Mouse (Mus musculus) liver, postnatal 0 days (tissue): Measurements from ENCODE around the gene Tnc. TPM values are rescaled to one million over a fixed set of nuclear protein-coding genes. Genes with fewer than 3 reads are reported as not detected.

Experiments
- ATAC-seq: fragments of 200-750 bp; cut with Nextera tagmentation; 2 replicates; pipeline ENCODE4 v1.8.0; 2017; ENCODE audit warnings: mild to moderate bottlenecking, moderate library complexity
- DNase-seq: peaks from one replicate; pipeline ENCODE4 v3.0.0-alpha.2; 2016
- H3K27ac ChIP-seq: fragments of 300-500 bp; sonication (generic); 2 replicates; pipeline ENCODE4 v1.5.1; 2014; ENCODE audit warnings: antibody characterized with exemption, moderate library complexity, mild to moderate bottlenecking, low read depth
- H3K27me3 ChIP-seq: fragments of 300-500 bp; sonication (generic); 2 replicates; pipeline ENCODE4 v1.6.1; 2014; ENCODE audit warnings: low read length, control low read depth, mixed read lengths; ENCODE audit not compliant: insufficient read depth
- H3K36me3 ChIP-seq: fragments of 300-500 bp; sonication (generic); replicated peaks from 2 replicates; pipeline ENCODE4 v1.6.1; 2014; ENCODE audit warnings: mild to moderate bottlenecking, control low read depth, low read length, moderate library complexity, mixed read lengths; ENCODE audit not compliant: insufficient read depth
- H3K4me1 ChIP-seq: fragments of 300-500 bp; sonication (generic); 2 replicates; pipeline ENCODE4 v1.6.1; 2014; ENCODE audit warnings: antibody characterized with exemption, mild to moderate bottlenecking, control low read depth; ENCODE audit not compliant: insufficient read depth
- H3K4me2 ChIP-seq: fragments of 300-500 bp; sonication (generic); 2 replicates; pipeline ENCODE4 v1.6.1; 2014; ENCODE audit warnings: low read depth, mild to moderate bottlenecking, low read length, moderate library complexity, mixed read lengths
- H3K4me3 ChIP-seq: fragments of 300-500 bp; sonication (generic); 2 replicates; pipeline ENCODE4 v1.5.1; 2014; ENCODE audit warnings: low read depth, low read length
- H3K9ac ChIP-seq: fragments of 300-500 bp; sonication (generic); replicated peaks from 2 replicates; pipeline ENCODE4 v1.6.1; 2014; ENCODE audit warnings: mild to moderate bottlenecking, moderate library complexity
- H3K9me3 ChIP-seq: fragments of 300-500 bp; sonication (generic); 2 replicates; pipeline ENCODE4 v1.6.1; 2016; ENCODE audit warnings: mild to moderate bottlenecking, control low read depth, low read length, mixed read lengths
- CTCF ChIP-seq: sonication (generic); IDR thresholded peaks from 2 replicates; pipeline ENCODE4 v1.5.1; 2016; ENCODE audit warnings: antibody characterized with exemption, low read depth
- EP300 ChIP-seq: IDR thresholded peaks from 2 replicates; pipeline ENCODE4 v1.6.1; 2016; ENCODE audit warnings: antibody characterized with exemption, low read depth, mild to moderate bottlenecking
- WGBS: fragments of 180-500 bp; shearing (Covaris S2); extraction: QIAGEN DNeasy Blood & Tissue Kit; methylation state at CpG from one replicate; pipeline ENCODE4 v1.1.7; 2014; ENCODE audit not compliant: insufficient replicate concordance; 5-methylcytosine and 5-hydroxymethylcytosine counted together
- polyA plus RNA-seq: library from polyadenylated mRNA; unstranded; fragments of >200 nt; fragmentation: Nextera tagmentation; extraction: Ambion mirVana; gene quantifications from 2 replicates; pipeline ENCODE4 v1.2.1, GENCODE M21; 2015

Tnc gene
- polyA plus RNA-seq, 1 experiment from 2014 or later = 1.9 TPM

DNA sequence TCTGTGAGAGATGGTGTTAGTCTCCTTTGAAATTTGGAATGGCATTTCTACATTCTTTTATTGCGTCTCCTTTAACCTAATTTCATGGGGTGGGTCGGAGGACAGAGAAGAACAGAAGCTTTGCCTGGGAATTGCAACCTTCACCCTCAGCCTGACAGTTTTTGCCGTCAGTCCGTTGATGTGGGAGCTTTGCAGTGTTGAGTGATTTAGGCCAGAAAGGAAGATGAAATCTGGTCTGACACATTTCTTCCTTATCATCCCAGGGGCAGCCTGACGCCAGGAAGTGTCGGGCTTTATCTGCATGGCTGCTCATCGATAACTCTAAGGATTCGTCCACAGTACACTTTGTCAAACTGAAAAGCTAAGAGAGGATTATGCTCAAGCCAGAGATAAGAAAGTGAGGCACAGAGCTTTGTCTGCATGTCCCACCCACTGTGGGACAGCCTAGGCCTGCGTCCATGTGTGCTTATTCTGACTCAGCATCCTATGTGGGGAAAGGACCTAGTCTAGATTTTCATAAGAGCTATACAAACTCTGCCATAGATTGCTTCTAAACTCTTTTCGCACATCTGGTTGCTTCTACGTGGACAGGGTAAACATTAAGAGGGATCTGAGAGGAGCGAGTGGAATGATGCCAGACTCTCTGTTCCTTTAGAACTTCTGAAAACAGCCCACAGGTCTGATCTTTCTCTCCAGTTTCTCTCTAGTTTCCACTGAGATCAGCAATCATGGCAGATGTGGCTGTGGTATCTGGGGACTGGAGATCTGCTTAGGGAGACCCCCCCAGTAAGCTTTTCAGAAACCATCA lies 11.4 kb upstream of the Tnc start:
- no peak for TF ChIP-seq CTCF
- no peak for ATAC-seq
- no peak for DNase-seq
- Histone ChIP-seq H3K4me2 (no peak overlapping the region), H3K9me3 (no peaks in the 10 kb centered on the region), H3K27ac (no peak overlapping the region), H3K4me1 (no peaks in the 10 kb centered on the region), H3K9ac (no peak overlapping the region), H3K27me3 (no peaks in the 10 kb centered on the region), H3K4me3 (no peak overlapping the region), H3K36me3 (no peaks in the 10 kb centered on the region)
- 44% methylated on average over 12 of the region's 12 CpGs for WGBS

DNA sequence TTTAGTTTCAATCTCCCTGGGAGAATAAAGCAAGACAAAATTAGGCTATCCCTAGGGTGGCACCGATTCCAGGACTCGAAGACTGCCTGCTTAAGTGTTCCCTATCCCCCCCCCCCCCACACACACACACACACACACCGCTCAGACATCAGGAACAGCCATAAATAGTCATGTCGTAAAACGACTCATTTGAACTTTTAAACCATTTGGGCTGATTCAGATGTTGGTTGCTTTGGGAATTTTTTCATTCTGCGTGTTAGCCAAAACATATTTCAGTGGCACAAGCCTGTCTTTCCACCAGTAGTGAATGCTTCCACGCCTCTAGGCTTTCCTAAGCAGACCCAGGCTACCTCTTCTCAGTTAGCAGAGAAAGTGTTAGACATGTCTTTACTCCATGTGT lies 1.4 kb upstream of the Tnc start:
- Histone ChIP-seq H3K9me3 (no peaks in the 10 kb centered on the region), H3K4me2 (no peak overlapping the region), H3K9ac (no peak overlapping the region), H3K27me3 (peaks cover 16% of the 10 kb centered on the region; the same call in 1 of the 2 replicates), H3K27ac (no peak overlapping the region), H3K4me1 (no peaks in the 10 kb centered on the region), H3K4me3 (no peak overlapping the region), H3K36me3 (no peaks in the 10 kb centered on the region)
- 62% methylated on average over 7 of the region's 7 CpGs for WGBS
- ATAC-seq (no peak), DNase-seq (no peak)
- TF ChIP-seq CTCF (no peak), EP300 (no peak)

DNA sequence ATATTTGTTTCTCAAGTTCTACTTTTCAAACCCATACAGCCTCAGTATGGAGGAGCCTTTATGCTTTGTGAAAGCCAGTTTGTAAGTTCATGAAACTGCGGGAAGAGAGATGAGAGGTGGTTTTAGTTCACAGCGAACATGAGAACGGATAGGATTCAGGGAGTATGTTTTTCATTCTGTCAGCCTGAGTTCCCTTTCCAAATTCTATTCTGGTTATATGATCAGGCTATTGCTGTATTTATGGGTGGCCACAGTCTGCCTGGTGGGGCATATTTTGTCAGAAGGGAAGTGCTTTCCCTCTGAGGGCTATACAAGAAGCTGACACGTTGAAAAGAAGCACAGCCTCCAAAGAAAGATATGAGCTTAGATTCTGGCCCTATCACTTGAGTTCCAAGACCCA lies 2.9 kb downstream of the Tnc start:
- Histone ChIP-seq H3K4me3 (no peak overlapping the region), H3K27ac (no peak overlapping the region), H3K4me2 (no peak overlapping the region), H3K9ac (no peak overlapping the region), H3K4me1 (no peaks in the 10 kb centered on the region), H3K36me3 (no peaks in the 10 kb centered on the region), H3K9me3 (no peaks in the 10 kb centered on the region), H3K27me3 (peaks cover 16% of the 10 kb centered on the region; the same call in 1 of the 2 replicates)
- 71% methylated on average over 4 of the region's 4 CpGs for WGBS
- DNase-seq (no peak), ATAC-seq (no peak)
- no peak for TF ChIP-seq EP300
- no peak for TF ChIP-seq CTCF

DNA sequence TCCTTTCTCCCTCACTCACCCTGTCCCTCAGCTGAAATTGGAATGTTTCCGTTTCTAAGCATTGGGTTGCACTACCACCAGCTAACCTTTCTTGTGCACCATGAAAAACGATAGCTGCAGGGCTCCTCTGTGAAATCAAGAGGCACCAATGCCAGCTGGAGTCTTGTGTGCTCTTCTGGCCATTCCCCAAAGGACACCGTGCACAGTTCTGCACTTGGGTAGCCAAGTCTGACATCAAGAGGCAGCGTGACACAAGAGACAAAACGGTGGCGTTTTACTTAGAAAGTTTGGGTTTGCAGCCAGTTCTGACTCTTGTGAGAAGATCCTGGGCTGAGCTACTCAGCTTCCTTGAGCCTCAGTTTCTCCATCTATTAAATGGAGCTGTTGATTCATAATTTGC lies 3.4 kb downstream of the Tnc start:
- Histone ChIP-seq H3K27me3 (peaks cover 16% of the 10 kb centered on the region; the same call in 1 of the 2 replicates), H3K4me2 (no peak overlapping the region), H3K4me1 (no peaks in the 10 kb centered on the region), H3K36me3 (no peaks in the 10 kb centered on the region), H3K9me3 (no peaks in the 10 kb centered on the region), H3K4me3 (no peak overlapping the region), H3K27ac (no peak overlapping the region), H3K9ac (no peak overlapping the region)
- no peak for DNase-seq
- TF ChIP-seq EP300 = no peak
- 72% methylated on average over 6 of the region's 6 CpGs for WGBS
- no peak for ATAC-seq

DNA sequence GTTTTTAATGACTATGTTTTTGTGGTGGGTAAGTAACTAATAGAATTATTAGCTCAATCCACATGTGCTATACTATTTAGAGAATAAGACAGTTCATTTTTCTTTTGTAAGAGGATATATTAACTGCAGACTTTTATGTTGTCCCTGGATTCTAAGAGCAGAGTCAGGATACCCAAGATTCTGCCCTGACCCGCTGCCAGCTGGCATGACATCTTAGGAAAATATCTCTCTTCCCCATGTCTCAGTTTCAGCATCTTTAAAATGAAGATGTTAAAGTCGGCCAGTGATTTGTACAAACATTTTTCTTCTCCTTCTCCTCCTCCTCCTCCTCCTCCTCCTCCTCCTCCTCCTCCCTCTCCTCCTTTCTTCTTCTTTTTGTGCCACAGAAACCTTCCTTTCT lies 7.7 kb downstream of the Tnc start:
- no peak for DNase-seq
- H3K4me2 ChIP-seq = no peak overlapping the region

DNA sequence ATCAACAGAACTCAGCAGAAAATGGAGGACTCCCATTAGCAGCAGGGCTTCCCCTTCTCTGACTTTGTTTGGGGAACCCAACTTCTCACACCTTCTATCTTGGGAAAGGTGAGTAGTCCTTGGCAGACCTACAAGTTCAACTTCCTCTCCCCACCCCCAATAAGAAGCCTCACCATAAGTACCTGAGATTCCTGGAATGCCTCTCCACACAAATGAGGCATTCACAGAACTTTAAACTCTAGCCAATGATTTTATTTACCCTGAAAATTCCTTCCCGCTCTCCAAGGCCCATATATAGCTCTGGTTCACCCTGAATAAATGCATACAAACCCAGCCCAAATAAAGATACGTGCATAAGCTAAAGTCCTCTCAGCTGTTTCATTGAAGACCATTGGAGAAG lies 9.3 kb downstream of the Tnc start:
- TF ChIP-seq CTCF (no peak), EP300 (no peak)
- no peak for DNase-seq
- no peaks in the 10 kb centered on the region for H3K4me1 ChIP-seq
- H3K9me3 ChIP-seq = peaks cover 3% of the 10 kb centered on the region; the same call in 1 of the 2 replicates
- no peak overlapping the region for H3K4me2 ChIP-seq
- H3K9ac ChIP-seq = no peak overlapping the region
- 68% methylated on average over 2 of the region's 2 CpGs for WGBS
- H3K36me3 ChIP-seq = no peaks in the 10 kb centered on the region
- no peak overlapping the region for H3K4me3 ChIP-seq
- no peaks in the 10 kb centered on the region for H3K27me3 ChIP-seq
- H3K27ac ChIP-seq = no peak overlapping the region
- no peak for ATAC-seq

More for the DNA sequence above, 7.7 kb downstream of the Tnc start:
- H3K27ac ChIP-seq = no peak overlapping the region
- 59% methylated on average over 2 of the region's 2 CpGs for WGBS
- H3K4me1 ChIP-seq = no peaks in the 10 kb centered on the region
- H3K9ac ChIP-seq = no peak overlapping the region
- TF ChIP-seq CTCF (no peak), EP300 (no peak)
- no peaks in the 10 kb centered on the region for H3K36me3 ChIP-seq
- no peaks in the 10 kb centered on the region for H3K27me3 ChIP-seq
- ATAC-seq = no peak
- H3K9me3 ChIP-seq = peaks cover 3% of the 10 kb centered on the region; the same call in 1 of the 2 replicates
- H3K4me3 ChIP-seq = no peak overlapping the region
